Mouse (Mus musculus): Measurements from ENCODE around the gene Slc6a5. TPM values are rescaled to one million over a fixed set of nuclear protein-coding genes. Genes with fewer than 3 reads are reported as not detected.
A peak's percentile ranks its signal among the peaks of the same experiment; 100 is the strongest.
"Not testable (repeated sequence)": the region's sequence is repeated elsewhere in the genome, so short reads cannot be mapped to it uniquely, and the experiment has no call there.

Slc6a5 gene
- total RNA-seq, 2 experiments from 2014 or later = 0.10 to 0.17 TPM

GRCm38 (mm10) chr7:49911147-49911946 is 1.4 kb downstream of the Slc6a5 start:
- DNase-seq (ENCODE audit: extremely low spot score in 1 of 2, low spot score in 2 of 2) = no peak

GRCm38 (mm10) chr7:49911947-49912262 is 2.0 kb downstream of the Slc6a5 start:
- DNase-seq (ENCODE audit: extremely low spot score in 1 of 2, low spot score in 2 of 2) = peak in 1 of 2 experiments; percentile 28
- intact Hi-C loops (cut with DNase I) = loop anchor here (5.0 kb wide), 2 partner anchors 275 to 1715 kb away; partner anchors contain the start of gene Dbx1

More at GRCm38 (mm10) chr7:49911147-49911946, 1.4 kb downstream of the Slc6a5 start:
- intact Hi-C loops (cut with DNase I) = loop anchor here (5.0 kb wide), 2 partner anchors 274 to 1716 kb away; partner anchors contain the start of gene Dbx1

DNA sequence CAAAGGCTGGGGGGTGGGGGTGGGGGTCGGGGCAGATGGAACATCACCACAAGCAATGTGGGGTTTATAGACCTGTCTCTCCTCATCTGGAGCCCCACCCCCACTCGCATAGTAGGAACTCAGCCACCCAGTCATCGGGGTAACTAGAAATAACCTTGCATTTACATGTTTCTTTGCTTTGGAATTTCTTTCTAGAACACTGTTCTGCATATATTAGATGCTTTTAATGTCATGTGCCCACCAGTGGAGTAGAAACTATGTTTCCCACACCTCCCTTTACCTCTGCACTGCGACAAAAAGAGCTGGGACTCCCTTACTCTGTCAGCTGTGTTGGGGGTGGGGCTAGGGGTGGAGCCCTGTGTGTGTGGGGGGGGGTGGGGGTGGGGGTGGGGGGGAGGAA is 3.2 kb downstream of the Slc6a5 start:
- no peak for DNase-seq (ENCODE audit: extremely low spot score in 1 of 2, low spot score in 2 of 2)
- intact Hi-C loops (cut with DNase I) = loop anchor here (5.0 kb wide), 2 partner anchors 276 to 1714 kb away; partner anchors contain the start of gene Dbx1

GRCm38 (mm10) chr7:49913728-49914328 is 3.9 kb downstream of the Slc6a5 start:
- DNase-seq (ENCODE audit: extremely low spot score in 1 of 2, low spot score in 2 of 2) = no peak
- intact Hi-C loops (cut with DNase I) = loop anchor here (5.0 kb wide), 2 partner anchors 277 to 1713 kb away; partner anchors contain the start of gene Dbx1

GRCm38 (mm10) chr7:49914946-49915345 is 5.0 kb downstream of the Slc6a5 start:
- intact Hi-C loops (cut with DNase I) = loop anchor here (5.0 kb wide), 2 partner anchors 278 to 1712 kb away; partner anchors contain the start of gene Dbx1
- no peak for DNase-seq (ENCODE audit: extremely low spot score in 1 of 2, low spot score in 2 of 2)

DNA sequence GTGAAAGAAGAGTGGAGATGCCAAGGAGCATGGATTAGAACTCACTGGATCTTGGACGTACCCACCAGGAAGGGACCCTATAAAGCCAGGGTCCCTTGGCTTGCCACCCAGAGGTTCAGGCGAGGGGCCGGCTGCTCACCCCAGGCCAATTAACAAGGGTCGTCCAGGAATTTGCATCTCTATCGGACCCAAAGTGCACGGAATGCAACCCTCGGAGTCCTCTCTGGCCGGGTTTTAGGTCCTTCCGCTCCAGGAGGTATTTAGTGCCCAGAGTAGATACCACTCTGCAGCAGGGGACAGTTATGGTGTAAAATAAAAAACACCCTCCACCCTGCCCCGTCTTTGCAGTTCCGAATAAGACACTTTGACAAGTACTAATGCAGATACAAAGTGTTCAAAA is 5.5 kb downstream of the Slc6a5 start:
- intact Hi-C loops (cut with DNase I) = no loop called here

GRCm38 (mm10) chr7:49919494-49919893 is 9.5 kb downstream of the Slc6a5 start:
- intact Hi-C loops (cut with DNase I) = no loop called here
- DNase-seq (ENCODE audit: extremely low spot score in 1 of 2, low spot score in 2 of 2) = no peak

More for the DNA sequence above, 5.5 kb downstream of the Slc6a5 start:
- no peak for DNase-seq (ENCODE audit: extremely low spot score in 1 of 2, low spot score in 2 of 2)

- no peak for DNase-seq (ENCODE audit: extremely low spot score in 1 of 2, low spot score in 2 of 2)
- intact Hi-C loops (cut with DNase I) = loop anchor here (5.0 kb wide), 1 partner anchor 143 kb away; the partner anchor contains the start of gene Prmt3
Observed at GRCm38 (mm10) chr7:49920751-49921150, 10.8 kb downstream of the Slc6a5 start.

- intact Hi-C loops (cut with DNase I) = loop anchor here (5.0 kb wide), 1 partner anchor 146 kb away; the partner anchor contains the start of gene Prmt3
- peak in 1 of 2 experiments; percentile 15 for DNase-seq (ENCODE audit: extremely low spot score in 1 of 2, low spot score in 2 of 2)
Observed at GRCm38 (mm10) chr7:49922928-49923327, 13.0 kb downstream of the Slc6a5 start.

- peak; percentile 75 to 89 for DNase-seq (ENCODE audit: extremely low spot score in 1 of 2, low spot score in 2 of 2)
- intact Hi-C loops (cut with DNase I) = loop anchor here (5.0 kb wide), 1 partner anchor 146 kb away; the partner anchor contains the start of gene Prmt3
Observed at GRCm38 (mm10) chr7:49923376-49923775, 13.4 kb downstream of the Slc6a5 start.

GRCm38 (mm10) chr7:49928571-49928970 is 18.6 kb downstream of the Slc6a5 start:
- DNase-seq (ENCODE audit: extremely low spot score in 1 of 2, low spot score in 2 of 2) = no peak
- intact Hi-C loops (cut with DNase I) = no loop called here

GRCm38 (mm10) chr7:49929999-49930398 is 20.1 kb downstream of the Slc6a5 start:
- no peak for DNase-seq (ENCODE audit: extremely low spot score in 1 of 2, low spot score in 2 of 2)
- intact Hi-C loops (cut with DNase I) = no loop called here

- intact Hi-C loops (cut with DNase I); DNase-seq (ENCODE audit: extremely low spot score in 1 of 2, low spot score in 2 of 2): not testable (repeated sequence)
Observed at GRCm38 (mm10) chr7:49933386-49934115, 23.6 kb downstream of the Slc6a5 start.

DNA sequence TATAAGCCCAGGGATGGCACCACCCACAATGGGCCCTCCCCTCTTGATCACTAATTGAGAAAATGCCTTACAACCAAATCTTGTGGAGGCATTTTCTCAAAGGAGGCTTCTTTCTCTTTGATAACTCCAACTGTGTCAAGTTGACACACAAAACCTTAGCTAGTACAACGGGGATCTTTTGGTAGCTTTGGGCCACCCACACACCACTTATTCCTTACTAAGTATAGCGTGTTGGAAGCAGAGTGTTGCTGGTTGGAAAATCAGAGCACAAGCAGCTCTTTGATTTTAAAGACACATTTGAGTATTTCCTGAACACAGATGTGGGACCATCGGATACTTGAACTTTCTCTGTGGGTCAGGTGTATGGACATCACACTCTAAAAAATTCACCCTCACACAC is 26.9 kb downstream of the Slc6a5 start:
- no peak for DNase-seq (ENCODE audit: extremely low spot score in 1 of 2, low spot score in 2 of 2)
- intact Hi-C loops (cut with DNase I) = no loop called here

GRCm38 (mm10) chr7:49942023-49942422 is 32.1 kb downstream of the Slc6a5 start:
- no peak for DNase-seq (ENCODE audit: extremely low spot score in 1 of 2, low spot score in 2 of 2)

DNA sequence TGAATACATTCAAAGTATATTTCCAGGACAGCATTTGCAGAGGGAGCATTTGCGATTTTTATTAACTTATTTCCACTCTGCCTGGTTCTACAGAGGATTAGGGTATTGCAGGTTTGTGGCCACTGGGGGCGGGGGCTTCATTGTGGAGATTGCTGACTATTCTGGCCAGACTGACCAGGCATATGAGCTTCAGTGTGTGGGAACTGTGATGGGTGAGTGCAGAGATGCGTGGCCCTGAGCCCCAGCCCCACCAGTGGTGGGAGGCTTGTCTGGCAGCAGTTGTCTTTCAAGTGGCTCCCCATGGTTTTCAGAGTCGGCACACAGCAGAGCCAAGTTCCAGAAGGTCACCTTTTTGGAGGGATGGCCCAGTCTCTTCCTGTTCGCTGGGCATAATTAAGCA is 32.5 kb downstream of the Slc6a5 start:
- intact Hi-C loops (cut with DNase I) = no loop called here
- no peak for DNase-seq (ENCODE audit: extremely low spot score in 1 of 2, low spot score in 2 of 2)

More at GRCm38 (mm10) chr7:49942023-49942422, 32.1 kb downstream of the Slc6a5 start:
- intact Hi-C loops (cut with DNase I) = no loop called here

GRCm38 (mm10) chr7:49946691-49947090 is 36.7 kb downstream of the Slc6a5 start:
- DNase-seq (ENCODE audit: extremely low spot score in 1 of 2, low spot score in 2 of 2) = no peak
- intact Hi-C loops (cut with DNase I) = no loop called here

- intact Hi-C loops (cut with DNase I) = loop anchor here (5.0 kb wide), 1 partner anchor 1484 kb away; no protein-coding TSS in a partner anchor
- peak in 1 of 2 experiments; percentile 59 for DNase-seq (ENCODE audit: extremely low spot score in 1 of 2, low spot score in 2 of 2)
Observed at GRCm38 (mm10) chr7:49953546-49954181, 43.7 kb downstream of the Slc6a5 start.

Measured in left cerebral cortex, postnatal 10 days (tissue).